Mouse (Mus musculus) ES-Bruce4 (cell line): ENCODE measurements around the gene Fam19a2. TPM values are rescaled to one million over a fixed set of nuclear protein-coding genes. Genes with fewer than 3 reads are reported as not detected.

Source experiments
- H3K27ac ChIP-seq: 2 replicates; pipeline ENCODE4 v1.5.1; 2012; ENCODE audit warnings: low read length, inconsistent platforms; ENCODE audit not compliant: insufficient read depth
- H3K27me3 ChIP-seq: 2 replicates; pipeline ENCODE4 v1.6.1; 2012; ENCODE audit warnings: mild to moderate bottlenecking, low read length, inconsistent platforms; ENCODE audit not compliant: control insufficient read depth, poor library complexity, insufficient read depth, severe bottlenecking
- H3K36me3 ChIP-seq: 2 replicates; pipeline ENCODE4 v1.6.1; 2012; ENCODE audit warnings: inconsistent platforms, mild to moderate bottlenecking, low read length, moderate library complexity; ENCODE audit not compliant: control insufficient read depth, poor library complexity, insufficient read depth, severe bottlenecking
- H3K4me1 ChIP-seq: one replicate; pipeline ENCODE4 v1.8.1; 2011; ENCODE audit warnings: low read length; ENCODE audit not compliant: control insufficient read depth, insufficient read depth
- H3K4me3 ChIP-seq: 2 replicates; pipeline ENCODE4 v1.5.1; 2011; ENCODE audit warnings: low read depth, mild to moderate bottlenecking, low read length
- H3K9ac ChIP-seq: 2 replicates; pipeline ENCODE4 v1.6.1; 2012; ENCODE audit warnings: low read depth, mild to moderate bottlenecking, inconsistent platforms; ENCODE audit not compliant: poor library complexity, severe bottlenecking
- H3K9me3 ChIP-seq: replicated peaks from 2 replicates; pipeline ENCODE4 v1.6.1; 2012; ENCODE audit warnings: mild to moderate bottlenecking, low read length, inconsistent platforms; ENCODE audit not compliant: control insufficient read depth, poor library complexity, insufficient read depth, severe bottlenecking
- CTCF ChIP-seq: IDR thresholded peaks from one replicate; pipeline ENCODE4 v1.8.1; 2011; ENCODE audit warnings: low read depth, low read length
- EP300 ChIP-seq: IDR thresholded peaks from 2 replicates; pipeline ENCODE4 v1.6.1; 2011; ENCODE audit warnings: low read depth, low read length; ENCODE audit not compliant: insufficient read depth
- POLR2A ChIP-seq: IDR thresholded peaks from one replicate; pipeline ENCODE4 v1.8.1; 2011; ENCODE audit warnings: low read length; ENCODE audit not compliant: insufficient read depth
- polyA plus RNA-seq: library from polyadenylated mRNA; stranded (reverse); fragments of >200 nt; gene quantifications from 2 replicates; pipeline ENCODE4 v1.2.4, GENCODE M21; 2011; ENCODE audit warnings: low read depth; ENCODE audit not compliant: missing spikeins, insufficient read depth, insufficient read length

Gene Fam19a2
- polyA plus RNA-seq, 1 experiment = not detected

DNA sequence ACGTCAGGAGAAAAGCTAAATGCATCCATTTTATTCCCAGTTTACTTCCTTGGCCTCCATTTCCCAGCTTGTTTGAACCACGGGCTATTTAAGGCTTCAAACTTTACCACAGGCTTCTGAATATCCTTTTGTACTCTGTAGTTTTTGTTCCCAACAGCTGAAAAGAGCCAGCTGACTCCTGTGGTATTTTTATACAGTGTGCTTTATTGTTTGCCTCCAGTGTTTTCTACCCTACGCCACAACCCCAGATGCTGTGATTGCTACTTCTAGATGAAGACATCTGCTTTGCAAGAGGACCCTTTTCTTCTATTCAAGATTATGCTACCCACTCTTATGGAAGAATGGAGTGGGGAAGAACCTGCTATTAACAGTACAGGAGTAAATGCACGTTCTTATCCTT is 314.0 kb downstream of the Fam19a2 start:
- Histone ChIP-seq H3K27ac (no peak overlapping the region), H3K4me1 (no peaks in the 10 kb centered on the region), H3K27me3 (no peaks in the 10 kb centered on the region), H3K36me3 (no peaks in the 10 kb centered on the region), H3K9me3 (no peaks in the 10 kb centered on the region), H3K4me3 (no peak overlapping the region), H3K9ac (no peak overlapping the region)
- TF ChIP-seq EP300 (no peak), POLR2A (no peak), CTCF (no peak)

DNA sequence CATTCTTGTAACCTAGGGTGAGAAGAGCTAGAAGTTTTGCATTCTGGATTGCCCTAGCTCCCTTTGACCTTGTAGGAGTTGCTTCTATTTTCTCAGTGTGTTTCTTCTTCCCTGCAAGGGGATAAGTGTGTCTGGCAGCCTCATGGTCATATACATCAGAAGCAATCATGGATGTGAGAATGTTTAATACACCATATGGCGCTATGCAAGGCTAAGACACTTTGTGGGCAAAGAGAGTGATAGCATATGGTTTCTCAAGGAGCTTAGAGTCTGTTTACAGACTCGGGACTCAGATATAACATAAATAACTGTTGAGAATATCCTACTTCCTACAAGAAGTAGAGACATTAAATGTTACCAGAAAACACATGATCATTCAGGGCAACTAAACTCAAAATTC is 315.2 kb downstream of the Fam19a2 start:
- no peak overlapping the region for H3K4me3 ChIP-seq
- no peaks in the 10 kb centered on the region for H3K36me3 ChIP-seq
- no peak for TF ChIP-seq EP300
- no peak for TF ChIP-seq POLR2A
- TF ChIP-seq CTCF = no peak
- H3K9me3 ChIP-seq = no peaks in the 10 kb centered on the region
- no peak overlapping the region for H3K9ac ChIP-seq
- H3K4me1 ChIP-seq = no peaks in the 10 kb centered on the region
- no peak overlapping the region for H3K27ac ChIP-seq
- H3K27me3 ChIP-seq = no peaks in the 10 kb centered on the region

DNA sequence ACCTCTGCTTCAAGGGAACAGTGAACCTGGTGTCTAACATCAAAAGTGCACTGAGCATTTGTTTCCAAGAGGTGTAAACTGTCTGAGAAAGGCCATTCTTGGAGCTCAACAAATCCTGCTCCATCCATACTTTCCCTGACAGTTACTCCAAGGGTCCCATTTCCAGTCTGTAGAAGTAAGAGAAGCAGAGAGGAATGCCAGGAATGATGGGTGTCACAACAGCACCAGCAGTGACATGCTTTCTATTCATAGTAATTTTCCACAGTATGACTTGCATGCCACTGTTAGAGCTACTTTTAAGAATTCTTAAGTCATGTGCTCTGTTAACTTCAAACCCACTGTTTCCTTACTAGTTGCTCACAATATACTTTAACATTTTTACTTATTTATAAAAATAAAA is 331.2 kb downstream of the Fam19a2 start:
- TF ChIP-seq POLR2A (no peak), EP300 (no peak), CTCF (no peak)
- H3K27me3 ChIP-seq = no peaks in the 10 kb centered on the region
- no peak overlapping the region for H3K4me3 ChIP-seq
- H3K9ac ChIP-seq = no peak overlapping the region
- no peaks in the 10 kb centered on the region for H3K4me1 ChIP-seq
- H3K27ac ChIP-seq = no peak overlapping the region
- no peaks in the 10 kb centered on the region for H3K9me3 ChIP-seq
- no peaks in the 10 kb centered on the region for H3K36me3 ChIP-seq

DNA sequence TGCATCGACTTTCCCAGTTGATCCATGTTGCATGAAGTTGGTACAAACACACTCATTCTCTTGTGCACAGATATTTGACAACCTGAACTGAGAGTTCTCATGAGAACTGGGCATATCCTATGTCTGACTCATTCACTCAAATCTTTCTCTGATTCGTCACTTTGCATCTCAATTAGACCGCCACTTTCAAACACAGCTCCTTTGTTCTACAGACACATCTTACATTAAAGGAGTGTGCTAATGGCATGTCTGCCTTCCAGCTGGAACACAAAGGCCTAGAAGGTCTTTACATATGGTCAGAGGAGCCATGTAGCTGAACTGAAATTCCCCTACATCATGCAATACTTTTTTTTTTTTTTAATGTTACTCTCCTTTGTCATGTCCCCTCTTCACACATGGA is 333.3 kb downstream of the Fam19a2 start:
- no peaks in the 10 kb centered on the region for H3K36me3 ChIP-seq
- TF ChIP-seq POLR2A (no peak), CTCF (no peak), EP300 (no peak)
- no peaks in the 10 kb centered on the region for H3K4me1 ChIP-seq
- no peak overlapping the region for H3K4me3 ChIP-seq
- no peak overlapping the region for H3K27ac ChIP-seq
- no peaks in the 10 kb centered on the region for H3K9me3 ChIP-seq
- H3K27me3 ChIP-seq = no peaks in the 10 kb centered on the region
- H3K9ac ChIP-seq = no peak overlapping the region

DNA sequence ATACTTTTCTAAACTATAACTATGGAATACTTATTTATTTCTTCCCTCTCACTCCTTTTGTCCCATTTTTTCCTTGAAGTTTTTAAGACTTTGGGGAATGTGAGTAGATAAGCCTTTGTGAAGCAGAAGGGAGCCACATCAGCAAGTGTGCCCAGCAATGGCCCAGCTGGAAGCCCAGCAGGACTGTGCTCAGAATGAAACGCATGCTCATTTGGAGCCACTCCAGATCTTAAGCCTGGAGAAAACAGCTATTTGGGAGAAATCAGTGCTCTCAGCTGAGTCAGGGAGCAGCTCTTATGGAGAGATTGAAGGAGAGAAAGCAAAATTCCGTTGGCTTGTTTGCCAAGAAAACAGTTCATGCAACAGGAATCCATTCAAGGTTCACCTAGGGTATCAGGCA is 341.9 kb downstream of the Fam19a2 start:
- no peaks in the 10 kb centered on the region for H3K4me1 ChIP-seq
- H3K27ac ChIP-seq = no peak overlapping the region
- H3K9ac ChIP-seq = no peak overlapping the region
- no peak for TF ChIP-seq CTCF
- H3K4me3 ChIP-seq = no peak overlapping the region
- no peaks in the 10 kb centered on the region for H3K9me3 ChIP-seq
- no peaks in the 10 kb centered on the region for H3K27me3 ChIP-seq
- no peaks in the 10 kb centered on the region for H3K36me3 ChIP-seq

DNA sequence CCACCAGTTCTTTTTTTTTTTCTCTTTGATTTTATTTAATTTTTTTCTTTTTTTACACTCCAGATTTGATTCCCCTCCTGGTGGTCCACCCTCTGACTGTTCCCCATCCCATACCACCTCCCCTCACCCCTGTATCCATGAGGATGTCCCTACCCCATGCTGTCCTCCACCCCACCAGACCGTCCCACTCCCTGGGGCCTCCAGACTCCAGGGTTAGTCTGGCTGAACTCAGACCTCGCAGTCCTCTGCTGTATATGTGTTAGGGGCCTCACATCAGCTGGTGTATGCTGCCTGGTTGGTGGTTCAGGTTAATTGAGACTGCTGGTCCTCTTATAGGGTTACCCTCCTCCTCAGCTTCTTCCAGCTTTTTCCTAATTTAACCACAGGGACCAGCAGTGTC is 362.9 kb downstream of the Fam19a2 start:
- Histone ChIP-seq H3K9me3 (no peaks in the 10 kb centered on the region), H3K36me3 (no peaks in the 10 kb centered on the region), H3K4me1 (no peaks in the 10 kb centered on the region), H3K27ac (no peak overlapping the region), H3K27me3 (no peaks in the 10 kb centered on the region), H3K4me3 (no peak overlapping the region), H3K9ac (no peak overlapping the region)
- TF ChIP-seq CTCF (no peak), POLR2A (no peak), EP300 (no peak)
